Mouse (Mus musculus): ENCODE measurements around the gene Rbck1. TPM values are rescaled to one million over a fixed set of nuclear protein-coding genes. Genes with fewer than 3 reads are reported as not detected.

The Rbck1 gene
- polyA plus RNA-seq, 1 experiment: 111 TPM

GRCm38 (mm10) chr2:152337591-152338212 lies 5.2 kb upstream of the Rbck1 start:
- WGBS: 82% methylated on average over 11 of the region's 11 CpGs
- TF ChIP-seq CTCF (IDR thresholded peaks at IDR 0.05; ENCODE audit: control insufficient read depth, insufficient read depth, low read length) (no peak), POLR2A (IDR thresholded peaks at IDR 0.05; ENCODE audit: borderline replicate concordance, control insufficient read depth, low read depth, low read length) (no peak)

GRCm38 (mm10) chr2:152336856-152337255 lies 4.4 kb upstream of the Rbck1 start:
- Histone ChIP-seq H3K4me3 (replicated peaks; ENCODE audit: control insufficient read depth, low read depth, low read length) (no peak overlapping the region), H3K27ac (ENCODE audit: control insufficient read depth, insufficient read depth, low read depth, low read length, poor library complexity) (no peak overlapping the region), H3K4me1 (ENCODE audit: control insufficient read depth, insufficient read depth, low read length) (no peaks in the 10 kb centered on the region; the same call in 1 of the 2 replicates)
- TF ChIP-seq POLR2A (IDR thresholded peaks at IDR 0.05; ENCODE audit: borderline replicate concordance, control insufficient read depth, low read depth, low read length) (no peak), CTCF (IDR thresholded peaks at IDR 0.05; ENCODE audit: control insufficient read depth, insufficient read depth, low read length) (no peak)
- 76% methylated on average over 1 of the region's 1 CpGs for WGBS

More at GRCm38 (mm10) chr2:152337591-152338212, 5.2 kb upstream of the Rbck1 start:
- Histone ChIP-seq H3K27ac (ENCODE audit: control insufficient read depth, insufficient read depth, low read depth, low read length, poor library complexity) (no peak overlapping the region), H3K4me1 (ENCODE audit: control insufficient read depth, insufficient read depth, low read length) (no peaks in the 10 kb centered on the region; the same call in 1 of the 2 replicates), H3K4me3 (replicated peaks; ENCODE audit: control insufficient read depth, low read depth, low read length) (no peak overlapping the region)

- WGBS: 16% methylated on average over 11 of the region's 11 CpGs
- H3K4me3 ChIP-seq (replicated peaks; ENCODE audit: control insufficient read depth, low read depth, low read length): no peak overlapping the region
- H3K27ac ChIP-seq (ENCODE audit: control insufficient read depth, insufficient read depth, low read depth, low read length, poor library complexity): no peak overlapping the region
- TF ChIP-seq CTCF (IDR thresholded peaks at IDR 0.05; ENCODE audit: control insufficient read depth, insufficient read depth, low read length): no peak
- no peak for TF ChIP-seq POLR2A (IDR thresholded peaks at IDR 0.05; ENCODE audit: borderline replicate concordance, control insufficient read depth, low read depth, low read length)
- H3K4me1 ChIP-seq (ENCODE audit: control insufficient read depth, insufficient read depth, low read length): peaks cover 2% of the 10 kb centered on the region
These were observed 2.9 kb upstream of the Rbck1 start for GRCm38 (mm10) chr2:152335289-152335820.

- 62% methylated on average over 4 of the region's 4 CpGs for WGBS
- no peak overlapping the region for H3K4me3 ChIP-seq (replicated peaks; ENCODE audit: control insufficient read depth, low read depth, low read length)
- TF ChIP-seq CTCF (IDR thresholded peaks at IDR 0.05; ENCODE audit: control insufficient read depth, insufficient read depth, low read length) (no peak), POLR2A (IDR thresholded peaks at IDR 0.05; ENCODE audit: borderline replicate concordance, control insufficient read depth, low read depth, low read length) (no peak)
- H3K4me1 ChIP-seq (ENCODE audit: control insufficient read depth, insufficient read depth, low read length): peaks cover 2% of the 10 kb centered on the region
- H3K27ac ChIP-seq (ENCODE audit: control insufficient read depth, insufficient read depth, low read depth, low read length, poor library complexity): no peak overlapping the region
These were observed 1.0 kb upstream of the Rbck1 start for GRCm38 (mm10) chr2:152333345-152334006.

- peak overlapping the region; percentile 51 for H3K4me3 ChIP-seq (replicated peaks; ENCODE audit: control insufficient read depth, low read depth, low read length)
- WGBS: 32% methylated on average over 7 of the region's 7 CpGs
- H3K27ac ChIP-seq (ENCODE audit: control insufficient read depth, insufficient read depth, low read depth, low read length, poor library complexity): no peak overlapping the region
- TF ChIP-seq POLR2A (IDR thresholded peaks at IDR 0.05; ENCODE audit: borderline replicate concordance, control insufficient read depth, low read depth, low read length): no peak
- no peak for TF ChIP-seq CTCF (IDR thresholded peaks at IDR 0.05; ENCODE audit: control insufficient read depth, insufficient read depth, low read length)
- H3K4me1 ChIP-seq (ENCODE audit: control insufficient read depth, insufficient read depth, low read length): peaks cover 2% of the 10 kb centered on the region
These were observed 1.5 kb downstream of the Rbck1 start for GRCm38 (mm10) chr2:152330858-152331423.

- WGBS: 78% methylated on average over 5 of the region's 5 CpGs
- H3K4me3 ChIP-seq (replicated peaks; ENCODE audit: control insufficient read depth, low read depth, low read length): no peak overlapping the region
- no peak overlapping the region for H3K27ac ChIP-seq (ENCODE audit: control insufficient read depth, insufficient read depth, low read depth, low read length, poor library complexity)
- TF ChIP-seq POLR2A (IDR thresholded peaks at IDR 0.05; ENCODE audit: borderline replicate concordance, control insufficient read depth, low read depth, low read length) (no peak), CTCF (IDR thresholded peaks at IDR 0.05; ENCODE audit: control insufficient read depth, insufficient read depth, low read length) (no peak)
- H3K4me1 ChIP-seq (ENCODE audit: control insufficient read depth, insufficient read depth, low read length): peaks cover 2% of the 10 kb centered on the region
These were observed 4.5 kb downstream of the Rbck1 start for GRCm38 (mm10) chr2:152327980-152328379.

GRCm38 (mm10) chr2:152326654-152327053 lies 5.8 kb downstream of the Rbck1 start:
- Histone ChIP-seq H3K27ac (ENCODE audit: control insufficient read depth, insufficient read depth, low read depth, low read length, poor library complexity) (no peak overlapping the region), H3K4me1 (ENCODE audit: control insufficient read depth, insufficient read depth, low read length) (peaks cover 2% of the 10 kb centered on the region), H3K4me3 (replicated peaks; ENCODE audit: control insufficient read depth, low read depth, low read length) (no peak overlapping the region)
- no peak for TF ChIP-seq CTCF (IDR thresholded peaks at IDR 0.05; ENCODE audit: control insufficient read depth, insufficient read depth, low read length)
- 90% methylated on average over 8 of the region's 8 CpGs for WGBS

- H3K27ac ChIP-seq (ENCODE audit: control insufficient read depth, insufficient read depth, low read depth, low read length, poor library complexity): no peak overlapping the region
- no peak for TF ChIP-seq CTCF (IDR thresholded peaks at IDR 0.05; ENCODE audit: control insufficient read depth, insufficient read depth, low read length)
- TF ChIP-seq POLR2A (IDR thresholded peaks at IDR 0.05; ENCODE audit: borderline replicate concordance, control insufficient read depth, low read depth, low read length): no peak
- peaks cover 2% of the 10 kb centered on the region for H3K4me1 ChIP-seq (ENCODE audit: control insufficient read depth, insufficient read depth, low read length)
- H3K4me3 ChIP-seq (replicated peaks; ENCODE audit: control insufficient read depth, low read depth, low read length): no peak overlapping the region
- WGBS: 92% methylated on average over 13 of the region's 13 CpGs
These were observed 6.3 kb downstream of the Rbck1 start for GRCm38 (mm10) chr2:152326157-152326556.
